Mouse (Mus musculus): ENCODE results near the gene Slc7a11. TPM values are rescaled to one million over a fixed set of nuclear protein-coding genes. Genes with fewer than 3 reads are reported as not detected.
A peak's percentile ranks its signal among the peaks of the same experiment; 100 is the strongest.

Gene Slc7a11
- total and polyA plus RNA-seq, 2 experiments from 2014 or later, result 3.9 to 21.7 TPM

- peak; percentile 12; the same call in 1 of the 2 replicates for TF ChIP-seq CTCF (IDR thresholded peaks at IDR 0.05)
- Histone ChIP-seq H3K9me3 (ENCODE audit: low read length) (no peaks in the 10 kb centered on the region), H3K27me3 (ENCODE audit: insufficient read depth, low read length) (no peaks in the 10 kb centered on the region), H3K4me2 (ENCODE audit: low read depth, low read length, poor library complexity, severe bottlenecking) (no peak overlapping the region), H3K4me1 (ENCODE audit: insufficient read depth, low read length) (no peaks in the 10 kb centered on the region), H3K9ac (replicated peaks; ENCODE audit: low read length, poor library complexity, severe bottlenecking) (no peak overlapping the region), H3K27ac (ENCODE audit: low read depth, low read length) (no peak overlapping the region), H3K4me3 (ENCODE audit: low read depth, low read length) (no peak overlapping the region), H3K36me3 (ENCODE audit: insufficient read depth, low read length) (no peaks in the 10 kb centered on the region)
- no peak for ATAC-seq (ENCODE audit: low FRiP score)
- WGBS, result 55% methylated on average over 2 of the region's 2 CpGs
- no peak for DNase-seq (ENCODE audit: low spot score)
Measured at GRCm38 (mm10) chr3:50262547-50263087, 180.8 kb downstream of the Slc7a11 start.

- no peaks in the 10 kb centered on the region for H3K9me3 ChIP-seq (ENCODE audit: low read length)
- WGBS, result 82% methylated on average over 2 of the region's 2 CpGs
- no peak overlapping the region for H3K4me3 ChIP-seq (ENCODE audit: low read depth, low read length)
- no peak overlapping the region for H3K9ac ChIP-seq (replicated peaks; ENCODE audit: low read length, poor library complexity, severe bottlenecking)
- TF ChIP-seq CTCF (IDR thresholded peaks at IDR 0.05), result no peak
- ATAC-seq (ENCODE audit: low FRiP score) (no peak), DNase-seq (ENCODE audit: low spot score) (no peak)
- H3K27ac ChIP-seq (ENCODE audit: low read depth, low read length), result no peak overlapping the region
- H3K4me2 ChIP-seq (ENCODE audit: low read depth, low read length, poor library complexity, severe bottlenecking), result no peak overlapping the region
- no peaks in the 10 kb centered on the region for H3K36me3 ChIP-seq (ENCODE audit: insufficient read depth, low read length)
- H3K27me3 ChIP-seq (ENCODE audit: insufficient read depth, low read length), result no peaks in the 10 kb centered on the region
- H3K4me1 ChIP-seq (ENCODE audit: insufficient read depth, low read length), result no peaks in the 10 kb centered on the region
Measured at GRCm38 (mm10) chr3:50262066-50262465, 181.3 kb downstream of the Slc7a11 start.

GRCm38 (mm10) chr3:50260667-50261066 lies 182.7 kb downstream of the Slc7a11 start:
- H3K27ac ChIP-seq (ENCODE audit: low read depth, low read length), result no peak overlapping the region
- no peaks in the 10 kb centered on the region for H3K9me3 ChIP-seq (ENCODE audit: low read length)
- H3K4me3 ChIP-seq (ENCODE audit: low read depth, low read length), result no peak overlapping the region
- H3K4me1 ChIP-seq (ENCODE audit: insufficient read depth, low read length), result no peaks in the 10 kb centered on the region
- H3K27me3 ChIP-seq (ENCODE audit: insufficient read depth, low read length), result no peaks in the 10 kb centered on the region
- no peak overlapping the region for H3K9ac ChIP-seq (replicated peaks; ENCODE audit: low read length, poor library complexity, severe bottlenecking)
- ATAC-seq (ENCODE audit: low FRiP score), result no peak
- DNase-seq (ENCODE audit: low spot score), result no peak
- no peak overlapping the region for H3K4me2 ChIP-seq (ENCODE audit: low read depth, low read length, poor library complexity, severe bottlenecking)
- H3K36me3 ChIP-seq (ENCODE audit: insufficient read depth, low read length), result no peaks in the 10 kb centered on the region
- 90% methylated on average over 1 of the region's 1 CpGs for WGBS
- no peak for TF ChIP-seq CTCF (IDR thresholded peaks at IDR 0.05)

- no peak for DNase-seq (ENCODE audit: low spot score)
- H3K4me2 ChIP-seq (ENCODE audit: low read depth, low read length, poor library complexity, severe bottlenecking), result no peak overlapping the region
- no peak overlapping the region for H3K27ac ChIP-seq (ENCODE audit: low read depth, low read length)
- H3K9me3 ChIP-seq (ENCODE audit: low read length), result no peaks in the 10 kb centered on the region
- H3K36me3 ChIP-seq (ENCODE audit: insufficient read depth, low read length), result no peaks in the 10 kb centered on the region
- no peaks in the 10 kb centered on the region for H3K27me3 ChIP-seq (ENCODE audit: insufficient read depth, low read length)
- ATAC-seq (ENCODE audit: low FRiP score), result no peak
- H3K4me1 ChIP-seq (ENCODE audit: insufficient read depth, low read length), result no peaks in the 10 kb centered on the region
- no peak overlapping the region for H3K9ac ChIP-seq (replicated peaks; ENCODE audit: low read length, poor library complexity, severe bottlenecking)
- no peak overlapping the region for H3K4me3 ChIP-seq (ENCODE audit: low read depth, low read length)
- 82% methylated on average over 4 of the region's 4 CpGs for WGBS
- no peak for TF ChIP-seq CTCF (IDR thresholded peaks at IDR 0.05)
Measured at GRCm38 (mm10) chr3:50258852-50259251, 184.6 kb downstream of the Slc7a11 start.

GRCm38 (mm10) chr3:50249598-50250300 lies 193.7 kb downstream of the Slc7a11 start:
- no peak overlapping the region for H3K4me2 ChIP-seq (ENCODE audit: low read depth, low read length, poor library complexity, severe bottlenecking)
- DNase-seq (ENCODE audit: low spot score) (no peak), ATAC-seq (ENCODE audit: low FRiP score) (no peak)
- no peaks in the 10 kb centered on the region for H3K27me3 ChIP-seq (ENCODE audit: insufficient read depth, low read length)
- no peak overlapping the region for H3K9ac ChIP-seq (replicated peaks; ENCODE audit: low read length, poor library complexity, severe bottlenecking)
- H3K4me1 ChIP-seq (ENCODE audit: insufficient read depth, low read length), result no peaks in the 10 kb centered on the region
- TF ChIP-seq CTCF (IDR thresholded peaks at IDR 0.05), result no peak
- WGBS, result 88% methylated on average over 6 of the region's 6 CpGs
- no peak overlapping the region for H3K4me3 ChIP-seq (ENCODE audit: low read depth, low read length)
- no peak overlapping the region for H3K27ac ChIP-seq (ENCODE audit: low read depth, low read length)
- H3K9me3 ChIP-seq (ENCODE audit: low read length), result no peaks in the 10 kb centered on the region
- no peaks in the 10 kb centered on the region for H3K36me3 ChIP-seq (ENCODE audit: insufficient read depth, low read length)

GRCm38 (mm10) chr3:50235990-50236389 lies 207.4 kb downstream of the Slc7a11 start:
- no peaks in the 10 kb centered on the region for H3K4me1 ChIP-seq (ENCODE audit: insufficient read depth, low read length)
- no peak for TF ChIP-seq CTCF (IDR thresholded peaks at IDR 0.05)
- no peaks in the 10 kb centered on the region for H3K9me3 ChIP-seq (ENCODE audit: low read length)
- no peaks in the 10 kb centered on the region for H3K36me3 ChIP-seq (ENCODE audit: insufficient read depth, low read length)
- DNase-seq (ENCODE audit: low spot score) (no peak), ATAC-seq (ENCODE audit: low FRiP score) (no peak)
- H3K4me3 ChIP-seq (ENCODE audit: low read depth, low read length), result no peak overlapping the region
- H3K4me2 ChIP-seq (ENCODE audit: low read depth, low read length, poor library complexity, severe bottlenecking), result no peak overlapping the region
- no peak overlapping the region for H3K9ac ChIP-seq (replicated peaks; ENCODE audit: low read length, poor library complexity, severe bottlenecking)
- WGBS, result 85% methylated on average over 3 of the region's 3 CpGs
- H3K27ac ChIP-seq (ENCODE audit: low read depth, low read length), result no peak overlapping the region
- H3K27me3 ChIP-seq (ENCODE audit: insufficient read depth, low read length), result no peaks in the 10 kb centered on the region

Measured in midbrain, postnatal 0 days (tissue).